Mouse (Mus musculus) intestine, postnatal 0 days (tissue): ENCODE measurements at regions not wholly inside any gene's neighbourhood (a gene's known extent, or its start where the extent isn't known, plus 50 kb on each side); places are given as distances from the start of the nearest gene placed in this dataset.

Source experiments
- ATAC-seq: fragments of 200-750 bp; cut with Nextera tagmentation; 2 replicates; pipeline ENCODE4 v1.8.0; 2017; ENCODE audit warnings: mild to moderate bottlenecking, moderate TSS enrichment, moderate library complexity
- H3K27ac ChIP-seq: fragments of 300-500 bp; sonication (generic); 2 replicates; pipeline ENCODE4 v1.5.1; 2014; ENCODE audit warnings: mild to moderate bottlenecking, low read depth, low read length, moderate library complexity
- H3K27me3 ChIP-seq: fragments of 300-500 bp; sonication (generic); replicated peaks from 2 replicates; pipeline ENCODE4 v1.6.1; 2014; ENCODE audit warnings: low read length, mixed read lengths; ENCODE audit not compliant: control insufficient read depth, insufficient read depth
- H3K36me3 ChIP-seq: fragments of 300-500 bp; sonication (generic); 2 replicates; pipeline ENCODE4 v1.6.1; 2014; ENCODE audit warnings: mild to moderate bottlenecking, moderate library complexity; ENCODE audit not compliant: control insufficient read depth, insufficient read depth
- H3K4me1 ChIP-seq: fragments of 300-500 bp; sonication (generic); replicated peaks from 2 replicates; pipeline ENCODE4 v1.6.1; 2014; ENCODE audit warnings: antibody characterized with exemption, low read length, mixed read lengths; ENCODE audit not compliant: control insufficient read depth, insufficient read depth
- H3K4me2 ChIP-seq: fragments of 300-500 bp; sonication (generic); replicated peaks from 2 replicates; pipeline ENCODE4 v1.6.1; 2014; ENCODE audit warnings: low read depth, mild to moderate bottlenecking, moderate library complexity
- H3K4me3 ChIP-seq: fragments of 300-500 bp; sonication (generic); 2 replicates; pipeline ENCODE4 v1.5.1; 2014; ENCODE audit warnings: low read depth, low read length
- H3K9ac ChIP-seq: fragments of 300-500 bp; sonication (generic); 2 replicates; pipeline ENCODE4 v1.6.1; 2014; ENCODE audit warnings: mild to moderate bottlenecking, low read depth, low read length
- H3K9me3 ChIP-seq: fragments of 300-500 bp; sonication (generic); 2 replicates; pipeline ENCODE4 v1.6.1; 2016; ENCODE audit warnings: mixed run types; ENCODE audit not compliant: control insufficient read depth
- CTCF ChIP-seq: sonication (generic); IDR thresholded peaks from 2 replicates; pipeline ENCODE4 v1.5.1; 2016; ENCODE audit warnings: low read depth, mild to moderate bottlenecking, control low read depth, antibody characterized with exemption, moderate library complexity
- WGBS: fragments of 180-500 bp; shearing (Covaris S2); extraction: QIAGEN DNeasy Blood & Tissue Kit; methylation state at CpG from one replicate; pipeline ENCODE4 v1.1.7; 2014; 5-methylcytosine and 5-hydroxymethylcytosine counted together

- WGBS: 74% methylated on average over 4 of the region's 4 CpGs
Measured at GRCm38 (mm10) chr5:33536261-33536660, 93.2 kb downstream of the Fam53a start.

GRCm38 (mm10) chr5:33535145-33536010 is 94.1 kb downstream of the Fam53a start:
- 32% methylated on average over 21 of the region's 21 CpGs for WGBS
- H3K9ac ChIP-seq: no peak overlapping the region

More at GRCm38 (mm10) chr5:33536261-33536660, 93.2 kb downstream of the Fam53a start:
- H3K4me3 ChIP-seq: no peak overlapping the region
- no peak overlapping the region for H3K27ac ChIP-seq
- H3K4me2 ChIP-seq: no peak overlapping the region
- no peak for ATAC-seq
- no peaks in the 10 kb centered on the region for H3K36me3 ChIP-seq
- no peak for TF ChIP-seq CTCF
- H3K27me3 ChIP-seq: no peaks in the 10 kb centered on the region; the same call in 1 of the 2 replicates
- no peak overlapping the region for H3K9ac ChIP-seq
- no peaks in the 10 kb centered on the region for H3K9me3 ChIP-seq
- no peaks in the 10 kb centered on the region for H3K4me1 ChIP-seq

GRCm38 (mm10) chr5:33534345-33534744 is 95.1 kb downstream of the Fam53a start:
- Histone ChIP-seq H3K9me3 (no peaks in the 10 kb centered on the region), H3K4me1 (no peaks in the 10 kb centered on the region), H3K27me3 (no peaks in the 10 kb centered on the region; the same call in 1 of the 2 replicates), H3K27ac (no peak overlapping the region), H3K36me3 (no peaks in the 10 kb centered on the region), H3K9ac (no peak overlapping the region), H3K4me3 (no peak overlapping the region), H3K4me2 (no peak overlapping the region)
- no peak for ATAC-seq
- 18% methylated on average over 13 of the region's 13 CpGs for WGBS
- no peak for TF ChIP-seq CTCF

More at GRCm38 (mm10) chr5:33535145-33536010, 94.1 kb downstream of the Fam53a start:
- H3K36me3 ChIP-seq: no peaks in the 10 kb centered on the region
- H3K4me3 ChIP-seq: no peak overlapping the region
- TF ChIP-seq CTCF: no peak
- no peaks in the 10 kb centered on the region for H3K4me1 ChIP-seq
- H3K27me3 ChIP-seq: no peaks in the 10 kb centered on the region; the same call in 1 of the 2 replicates
- no peak overlapping the region for H3K4me2 ChIP-seq
- no peaks in the 10 kb centered on the region for H3K9me3 ChIP-seq
- no peak for ATAC-seq
- H3K27ac ChIP-seq: no peak overlapping the region

- Histone ChIP-seq H3K9ac (no peak overlapping the region), H3K4me3 (no peak overlapping the region), H3K27ac (no peak overlapping the region), H3K27me3 (no peaks in the 10 kb centered on the region), H3K4me1 (no peaks in the 10 kb centered on the region), H3K4me2 (no peak overlapping the region), H3K36me3 (no peaks in the 10 kb centered on the region), H3K9me3 (no peaks in the 10 kb centered on the region)
- no peak for TF ChIP-seq CTCF
- 89% methylated on average over 4 of the region's 4 CpGs for WGBS
- no peak for ATAC-seq
Measured at GRCm38 (mm10) chr5:33533185-33533584, 96.2 kb downstream of the Fam53a start.

- H3K36me3 ChIP-seq: no peaks in the 10 kb centered on the region
- no peak overlapping the region for H3K4me2 ChIP-seq
- WGBS: 94% methylated on average over 1 of the region's 1 CpGs
- no peaks in the 10 kb centered on the region for H3K27me3 ChIP-seq
- no peak overlapping the region for H3K9ac ChIP-seq
- no peak for ATAC-seq
- no peaks in the 10 kb centered on the region for H3K9me3 ChIP-seq
- no peaks in the 10 kb centered on the region for H3K4me1 ChIP-seq
- H3K4me3 ChIP-seq: no peak overlapping the region
- TF ChIP-seq CTCF: no peak
- H3K27ac ChIP-seq: no peak overlapping the region
Measured at GRCm38 (mm10) chr5:33531263-33531662, 97.5 kb upstream of the Nkx1-1 start.

GRCm38 (mm10) chr5:33529771-33530170 is 96.0 kb upstream of the Nkx1-1 start:
- Histone ChIP-seq H3K4me1 (no peaks in the 10 kb centered on the region), H3K36me3 (no peaks in the 10 kb centered on the region), H3K4me2 (no peak overlapping the region), H3K27me3 (no peaks in the 10 kb centered on the region), H3K4me3 (no peak overlapping the region), H3K9ac (no peak overlapping the region), H3K27ac (no peak overlapping the region), H3K9me3 (no peaks in the 10 kb centered on the region)
- no peak for TF ChIP-seq CTCF
- no peak for ATAC-seq
- WGBS: 38% methylated on average over 9 of the region's 13 CpGs
